Mouse (Mus musculus): ENCODE measurements at regions not wholly inside any gene's neighbourhood (a gene's known extent, or its start where the extent isn't known, plus 50 kb on each side); places are given as distances from the start of the nearest gene placed in this dataset.

DNA sequence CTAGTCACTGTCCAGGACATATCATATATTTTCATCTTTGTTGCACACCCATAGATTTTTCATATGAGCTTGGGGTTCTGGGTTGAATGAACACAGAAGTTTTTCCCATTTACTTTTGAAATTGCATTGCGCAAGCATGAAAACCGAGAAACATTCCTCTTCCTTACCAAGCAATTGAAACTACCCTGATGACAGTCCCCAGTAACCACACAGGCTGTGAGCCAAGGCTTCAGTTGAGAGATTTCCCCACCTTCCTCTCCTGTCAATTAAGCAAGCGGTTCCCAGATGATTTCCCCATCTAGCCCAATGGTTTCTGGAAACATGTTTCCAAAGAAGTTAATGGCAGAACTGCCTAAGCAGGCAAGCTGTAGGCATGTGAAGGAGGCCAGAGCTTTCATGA lies 81.8 kb upstream of the Inhba start:
- no peak for DNase-seq (ENCODE audit: low spot score in 2 of 2)

DNA sequence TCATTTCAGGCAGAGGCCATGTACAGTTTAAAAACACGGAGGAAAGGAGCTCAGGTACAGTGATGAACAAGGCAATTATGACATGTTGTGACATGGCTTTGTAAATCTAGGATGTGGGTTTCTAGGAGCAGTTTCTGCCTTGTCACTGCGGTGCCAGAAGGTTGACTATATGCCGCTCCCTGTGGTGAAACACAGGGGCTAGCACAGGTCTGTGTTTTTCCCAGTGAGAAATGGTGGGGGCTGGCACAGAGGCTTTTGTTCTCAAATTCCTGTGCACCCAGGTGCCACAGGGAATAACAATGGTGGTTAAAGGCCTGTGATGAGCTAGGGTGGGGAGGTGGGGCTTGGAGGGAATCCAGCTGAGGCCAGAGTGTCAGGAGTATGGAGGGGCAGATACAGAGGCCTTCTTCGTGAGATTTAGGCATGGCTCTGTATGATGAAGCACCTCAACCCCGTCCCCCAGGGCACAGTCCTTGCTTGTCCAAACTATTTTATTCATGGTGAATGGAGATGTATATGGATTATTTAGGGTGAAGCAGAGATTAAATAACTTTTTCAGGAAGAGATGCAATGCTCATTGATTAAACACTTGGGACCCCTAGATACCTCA lies 80.0 kb upstream of the Inhba start:
- no peak for DNase-seq (ENCODE audit: low spot score in 2 of 2)

DNA sequence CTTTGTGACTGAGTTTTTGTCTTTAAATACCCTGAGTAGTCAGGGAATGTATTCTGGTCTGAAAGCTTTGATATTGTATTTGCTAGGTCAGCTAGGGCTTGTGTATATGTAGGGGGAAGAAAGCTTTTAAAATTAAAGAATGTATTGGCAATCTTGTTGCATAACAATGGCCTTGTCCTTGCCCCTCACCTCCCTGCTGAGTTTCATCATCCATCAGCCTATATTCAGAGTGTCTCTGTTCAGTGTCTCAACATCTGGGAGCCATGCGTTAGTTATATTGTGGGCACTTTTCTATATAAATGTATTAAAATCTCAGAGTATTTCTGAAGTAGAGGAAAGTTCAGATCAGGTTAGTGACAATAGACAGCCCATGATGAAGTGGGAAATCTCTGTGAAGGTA lies 76.0 kb upstream of the Inhba start:
- DNase-seq (ENCODE audit: low spot score in 2 of 2): no peak

DNA sequence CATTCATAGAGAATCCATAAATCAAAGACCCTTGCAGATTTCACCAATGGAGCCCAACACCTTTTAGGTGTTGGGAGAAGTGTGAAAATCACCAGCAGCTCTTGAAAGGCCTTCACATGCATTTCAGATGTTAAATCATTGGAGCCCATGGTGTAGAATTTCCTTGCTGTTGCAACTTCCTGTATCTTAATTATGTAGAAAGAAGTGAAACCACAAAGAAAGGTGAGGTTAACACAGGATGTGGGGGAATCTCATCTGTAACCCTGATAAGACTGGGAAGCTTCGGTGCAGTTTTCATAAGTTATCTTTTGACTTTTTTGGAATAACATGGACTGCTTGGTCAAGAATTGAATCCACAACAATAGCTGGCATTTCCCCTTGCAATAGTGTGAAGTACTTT lies 75.5 kb upstream of the Inhba start:
- no peak for DNase-seq (ENCODE audit: low spot score in 2 of 2)

DNA sequence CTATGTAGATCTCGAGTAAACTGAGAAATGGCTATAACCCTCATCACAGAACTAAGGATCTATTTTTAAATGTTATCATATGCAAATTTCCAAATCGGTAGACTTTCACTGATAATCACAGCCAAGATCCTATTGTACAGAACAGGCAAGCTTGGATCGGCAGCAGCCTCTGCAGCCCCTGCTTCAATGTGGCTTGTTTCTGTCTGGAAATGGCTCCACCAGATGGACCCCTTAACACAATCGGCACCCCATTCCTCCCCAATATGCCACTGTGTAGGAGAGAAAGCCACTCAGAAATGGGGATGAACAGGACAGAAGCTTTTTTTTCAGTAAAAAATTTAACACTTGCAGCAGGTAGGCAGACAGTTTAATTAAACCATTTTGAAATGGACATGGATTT lies 61.5 kb upstream of the Inhba start:
- DNase-seq (ENCODE audit: low spot score in 2 of 2): no peak

DNA sequence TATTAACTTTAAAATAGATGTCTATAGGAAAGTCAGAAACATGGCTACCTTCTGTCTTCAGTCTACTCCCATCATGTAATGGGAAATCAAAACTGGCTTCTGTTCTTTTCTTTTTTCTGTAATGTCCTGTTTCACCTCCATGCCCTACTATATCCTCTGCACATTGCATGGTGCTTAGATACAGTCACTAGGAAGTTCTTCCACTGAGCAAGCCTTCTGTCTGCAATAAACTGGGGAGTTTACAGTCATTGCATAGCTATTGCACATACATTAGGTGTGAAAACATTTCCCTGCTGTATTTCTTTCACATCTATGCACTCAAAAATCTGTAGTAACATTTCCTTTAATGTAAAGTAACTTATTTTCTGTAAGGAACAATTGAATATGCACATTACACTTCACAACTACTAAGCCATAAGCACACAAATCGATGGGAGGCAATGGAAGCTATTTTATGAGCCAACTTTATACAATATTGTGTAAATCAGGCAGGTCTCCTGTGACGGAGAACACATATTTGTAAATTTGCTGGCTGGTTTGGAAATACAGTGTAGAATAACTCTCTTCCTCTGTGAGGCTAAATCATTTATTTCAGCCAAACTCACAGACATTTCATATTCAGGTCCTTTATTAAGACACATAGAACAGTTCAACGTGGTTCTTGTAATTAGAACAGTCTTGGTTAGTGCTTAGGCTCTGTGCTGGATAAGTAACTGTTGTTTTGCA lies 60.6 kb upstream of the Inhba start:
- DNase-seq (ENCODE audit: low spot score in 2 of 2): no peak

All from left cerebral cortex, adult 18-20 months (tissue).